Mouse (Mus musculus): ENCODE data around the gene Igdcc4. TPM values are rescaled to one million over a fixed set of nuclear protein-coding genes. Genes with fewer than 3 reads are reported as not detected.
A peak's percentile ranks its signal among the peaks of the same experiment; 100 is the strongest.

The Igdcc4 gene
- polyA plus RNA-seq (2012) = 0.01 TPM in 1 of 2 replicates, not detected in the other

- no peak for TF ChIP-seq GATA1 (IDR thresholded peaks at IDR 0.05; ENCODE audit: low read length)
Observed at GRCm38 (mm10) chr9:65100991-65101685, at the start of gene Igdcc4. TSS of gene Igdcc4 (plus strand) at chr9:65101486.

GRCm38 (mm10) chr9:65064251-65064650 is 37.0 kb upstream of the Igdcc4 start:
- TF ChIP-seq GATA1 (IDR thresholded peaks at IDR 0.05; ENCODE audit: low read length) = no peak

GRCm38 (mm10) chr9:65070587-65070986 is 30.7 kb upstream of the Igdcc4 start:
- peak; percentile 90 for TF ChIP-seq GATA1 (IDR thresholded peaks at IDR 0.05; ENCODE audit: low read length)

- TF ChIP-seq GATA1 (IDR thresholded peaks at IDR 0.05; ENCODE audit: low read length) = no peak
Observed at GRCm38 (mm10) chr9:65073555-65073954, 27.7 kb upstream of the Igdcc4 start.

- TF ChIP-seq GATA1 (IDR thresholded peaks at IDR 0.05; ENCODE audit: low read length) = no peak
Observed at GRCm38 (mm10) chr9:65074251-65074650, 27.0 kb upstream of the Igdcc4 start.

- TF ChIP-seq GATA1 (IDR thresholded peaks at IDR 0.05; ENCODE audit: low read length) = no peak
Observed at GRCm38 (mm10) chr9:65074855-65075493, 26.3 kb upstream of the Igdcc4 start.

GRCm38 (mm10) chr9:65077536-65077935 is 23.8 kb upstream of the Igdcc4 start:
- TF ChIP-seq GATA1 (IDR thresholded peaks at IDR 0.05; ENCODE audit: low read length) = no peak

- TF ChIP-seq GATA1 (IDR thresholded peaks at IDR 0.05; ENCODE audit: low read length) = no peak
Observed at GRCm38 (mm10) chr9:65083075-65083765, 18.1 kb upstream of the Igdcc4 start.

GRCm38 (mm10) chr9:65084198-65084807 is 17.0 kb upstream of the Igdcc4 start:
- no peak for TF ChIP-seq GATA1 (IDR thresholded peaks at IDR 0.05; ENCODE audit: low read length)

- no peak for TF ChIP-seq GATA1 (IDR thresholded peaks at IDR 0.05; ENCODE audit: low read length)
Observed at GRCm38 (mm10) chr9:65085270-65085669, 16.0 kb upstream of the Igdcc4 start.

- TF ChIP-seq GATA1 (IDR thresholded peaks at IDR 0.05; ENCODE audit: low read length) = no peak
Observed at GRCm38 (mm10) chr9:65086801-65087200, 14.5 kb upstream of the Igdcc4 start.

- no peak for TF ChIP-seq GATA1 (IDR thresholded peaks at IDR 0.05; ENCODE audit: low read length)
Observed at GRCm38 (mm10) chr9:65087490-65087889, 13.8 kb upstream of the Igdcc4 start.

GRCm38 (mm10) chr9:65094237-65094636 is 7.0 kb upstream of the Igdcc4 start:
- TF ChIP-seq GATA1 (IDR thresholded peaks at IDR 0.05; ENCODE audit: low read length) = no peak

- no peak for TF ChIP-seq GATA1 (IDR thresholded peaks at IDR 0.05; ENCODE audit: low read length)
Observed at GRCm38 (mm10) chr9:65101686-65102376, 545 bp downstream of the Igdcc4 start.

GRCm38 (mm10) chr9:65102377-65103172 is 1.3 kb downstream of the Igdcc4 start:
- no peak for TF ChIP-seq GATA1 (IDR thresholded peaks at IDR 0.05; ENCODE audit: low read length)
